Mouse (Mus musculus) testis, postnatal 14 days (tissue): ENCODE data around the gene Olfr1338.
"Not testable (repeated sequence)": the region's sequence is repeated elsewhere in the genome, so short reads cannot be mapped to it uniquely, and the experiment has no call there.

Experiments used
- DNase-seq: peaks from one replicate; pipeline ENCODE4 v3.0.0; 2021; ENCODE audit warnings: low spot score

Gene Olfr1338

DNA sequence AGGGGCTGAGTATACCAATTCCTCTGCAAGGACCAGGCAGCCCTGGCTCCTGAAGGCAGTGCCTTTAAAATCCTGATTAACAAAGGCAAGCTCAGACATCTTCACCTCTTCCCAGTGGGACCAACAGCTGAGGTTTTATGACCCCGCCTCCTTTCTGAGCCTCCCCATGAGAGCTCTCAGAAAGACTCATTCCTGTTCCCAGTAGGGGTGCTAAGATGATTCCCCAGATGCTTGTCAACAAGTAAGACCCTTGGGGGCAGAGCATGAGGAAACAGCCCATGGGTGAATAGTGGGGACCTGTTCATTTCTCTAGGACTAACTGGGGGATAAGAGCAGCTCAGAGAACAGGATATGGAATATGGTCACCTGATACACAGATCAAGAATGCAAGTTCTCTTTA is at the start of gene Olfr1338:
TSS of gene Olfr1338 (minus strand) at position 101 of the 400 bp plus-strand sequence.
- no peak for DNase-seq

DNA sequence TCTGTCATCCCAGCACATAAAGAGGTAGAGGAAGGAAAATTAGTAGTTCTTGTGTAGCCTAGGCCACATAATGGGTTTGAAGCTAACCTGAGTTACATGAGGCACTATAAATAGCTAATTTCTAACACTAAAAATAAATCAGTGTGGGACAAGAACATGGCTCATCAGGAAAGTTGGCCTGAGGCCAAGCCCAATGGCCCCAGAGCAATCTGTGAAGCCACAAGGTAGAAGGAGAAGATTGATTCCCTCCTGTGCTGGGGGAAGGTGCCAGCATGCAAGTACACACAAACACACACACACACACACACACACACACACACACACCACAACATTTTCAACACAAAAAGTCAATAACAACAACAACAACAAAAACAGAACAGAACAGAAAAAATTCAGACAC is 34.3 kb upstream of the Olfr1338 start:
- DNase-seq, result not testable (repeated sequence)

DNA sequence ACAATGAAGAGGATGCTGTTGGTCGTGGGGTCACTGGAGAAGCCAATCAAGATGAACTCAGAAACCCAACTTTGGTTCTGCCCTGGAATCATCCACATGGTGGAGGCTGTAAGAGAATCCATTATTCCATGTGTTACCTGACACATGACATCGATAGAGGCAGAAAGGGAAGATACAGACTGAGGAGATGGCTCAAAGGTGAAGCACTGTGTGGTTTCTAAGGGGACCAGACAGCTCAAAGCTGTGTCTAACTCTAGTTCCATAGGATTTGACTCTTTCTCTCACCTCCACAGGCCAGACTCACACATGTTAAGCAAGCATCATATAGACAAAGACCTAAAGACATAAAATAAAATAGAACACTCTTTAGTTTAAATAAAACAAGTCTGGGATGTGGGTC is 23.9 kb upstream of the Olfr1338 start, which contains the start of gene Olfr1337:
TSS of gene Olfr1337 (minus strand) at position 101 of the 400 bp plus-strand sequence.
- no peak for DNase-seq

DNA sequence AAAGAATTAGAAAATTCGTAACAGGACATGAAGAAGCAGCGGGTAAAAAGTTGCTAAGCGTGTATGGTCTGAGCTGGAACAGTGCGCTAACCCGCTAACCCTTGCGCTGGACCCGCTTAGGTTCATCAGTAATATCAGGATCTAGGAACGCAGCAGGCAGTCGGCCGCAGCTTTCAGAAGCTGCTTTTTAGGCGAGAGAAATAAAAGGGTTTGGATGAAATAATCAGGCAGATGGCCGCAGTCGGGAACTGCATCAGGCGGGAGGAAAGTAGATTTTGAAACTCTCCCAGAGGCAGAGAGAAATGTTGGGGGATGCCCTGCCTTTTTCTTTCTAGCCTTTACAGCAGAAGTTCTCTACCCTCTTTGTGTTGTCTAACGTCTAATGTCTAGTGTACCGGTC is 16.7 kb downstream of the Olfr1338 start:
- DNase-seq, result no peak

DNA sequence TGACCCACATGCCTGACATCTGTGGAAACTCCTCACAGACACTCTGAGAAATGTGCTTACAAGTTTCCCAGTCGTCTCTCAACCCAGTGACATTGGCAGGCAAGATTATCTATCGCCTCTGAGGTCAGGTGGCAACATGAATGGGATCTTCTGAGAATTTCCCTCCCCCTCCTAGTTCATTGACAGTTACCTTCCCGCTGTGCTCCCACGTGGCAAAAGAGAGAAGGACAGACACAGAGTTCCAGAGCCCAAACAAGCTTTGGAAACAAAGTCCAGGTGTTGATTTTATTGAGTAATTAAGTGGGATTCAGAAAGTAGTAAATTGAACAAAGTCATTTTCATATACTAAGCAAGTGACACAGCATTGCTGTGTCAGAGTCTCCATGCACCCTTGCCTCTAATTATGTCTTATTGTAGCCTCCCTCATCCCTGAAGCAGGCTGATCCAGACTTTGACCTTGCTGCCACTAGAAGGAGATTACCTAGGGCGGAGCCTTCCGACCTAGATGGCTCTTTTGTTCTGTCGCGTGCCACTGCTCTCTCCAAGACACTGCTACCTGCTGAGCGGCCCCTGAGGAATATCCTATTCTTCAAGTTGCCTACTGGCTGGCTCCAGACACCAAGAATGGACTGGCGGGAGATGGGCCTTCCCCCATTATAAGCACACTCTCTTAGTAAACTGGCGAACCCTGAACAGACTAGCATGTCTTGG is 17.4 kb downstream of the Olfr1338 start:
- no peak for DNase-seq

DNA sequence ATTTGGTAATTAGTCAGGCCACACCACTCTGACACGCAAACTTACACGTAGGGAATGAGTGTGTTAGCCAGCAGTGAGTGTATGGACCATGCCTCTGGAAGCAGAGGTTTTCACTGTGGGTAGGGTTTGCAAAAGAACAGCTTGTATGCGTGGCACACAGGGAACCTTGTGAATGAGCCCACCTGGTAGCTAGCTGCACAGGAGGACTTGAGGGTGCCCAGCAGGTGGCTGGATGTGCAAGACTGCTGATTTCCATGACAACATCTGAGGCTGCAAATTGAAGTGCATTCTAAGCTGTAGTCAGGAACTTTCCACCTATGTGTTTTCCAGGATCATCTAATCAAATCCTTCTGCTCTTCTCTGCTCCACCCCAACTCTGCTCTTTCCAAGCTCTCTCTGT is 19.0 kb downstream of the Olfr1338 start:
- no peak for DNase-seq

DNA sequence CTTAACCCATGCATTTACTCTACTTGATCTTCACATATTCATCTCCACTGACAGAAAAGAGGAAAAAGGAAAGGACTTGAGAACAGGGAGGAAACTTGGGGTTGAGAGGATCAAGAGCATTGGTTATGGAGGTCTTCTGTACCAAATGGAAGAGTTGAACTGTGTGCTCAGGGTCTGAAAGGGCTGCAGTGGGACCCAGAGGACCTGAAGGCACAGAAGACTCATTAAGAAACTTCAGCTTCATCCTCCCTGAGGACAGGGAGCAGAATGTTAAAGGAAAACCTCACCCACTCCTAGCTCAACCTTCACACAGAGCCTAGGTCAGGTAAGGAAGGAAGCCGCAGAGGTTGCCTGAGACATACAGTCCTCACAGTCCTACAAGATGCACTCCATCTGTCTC is 26.7 kb downstream of the Olfr1338 start, which contains the start of gene Olfr1339:
TSS of gene Olfr1339 (plus strand) at position 301 of the 400 bp plus-strand sequence.
- DNase-seq, result no peak

DNA sequence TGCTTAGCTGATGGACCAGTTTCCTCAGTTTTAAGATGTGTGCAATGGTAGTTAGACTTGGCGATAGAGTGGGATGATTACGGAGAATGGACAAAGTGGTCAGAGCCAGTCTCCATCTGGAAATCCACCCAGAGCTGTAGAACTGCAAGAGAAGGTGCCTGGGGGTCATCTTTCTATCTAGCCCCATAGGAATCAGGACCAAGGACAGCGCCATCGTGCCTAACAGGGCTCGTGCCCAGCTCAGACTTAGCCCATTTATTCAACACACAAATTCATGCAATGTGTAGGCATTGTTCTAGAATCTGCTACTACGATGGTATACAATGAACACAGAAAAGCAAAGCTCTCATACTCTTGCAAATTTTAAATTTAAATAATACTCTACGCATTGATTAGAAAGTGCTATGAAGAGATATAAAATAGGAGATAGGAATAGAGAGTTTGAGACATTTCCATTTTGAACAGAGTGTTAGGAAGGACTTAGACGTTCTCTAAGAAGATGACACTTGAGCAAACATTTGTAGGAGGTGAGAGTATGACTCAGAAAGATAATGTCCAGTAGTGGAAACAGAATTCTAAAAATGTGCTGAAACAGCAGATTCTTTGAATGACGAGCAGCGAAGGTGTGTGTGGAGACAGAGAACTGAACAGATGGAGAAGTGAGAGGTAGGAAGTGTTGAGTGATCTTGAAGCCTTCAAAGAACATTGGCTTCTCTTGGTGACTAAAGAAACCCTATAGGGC is 36.6 kb downstream of the Olfr1338 start:
- no peak for DNase-seq

DNA sequence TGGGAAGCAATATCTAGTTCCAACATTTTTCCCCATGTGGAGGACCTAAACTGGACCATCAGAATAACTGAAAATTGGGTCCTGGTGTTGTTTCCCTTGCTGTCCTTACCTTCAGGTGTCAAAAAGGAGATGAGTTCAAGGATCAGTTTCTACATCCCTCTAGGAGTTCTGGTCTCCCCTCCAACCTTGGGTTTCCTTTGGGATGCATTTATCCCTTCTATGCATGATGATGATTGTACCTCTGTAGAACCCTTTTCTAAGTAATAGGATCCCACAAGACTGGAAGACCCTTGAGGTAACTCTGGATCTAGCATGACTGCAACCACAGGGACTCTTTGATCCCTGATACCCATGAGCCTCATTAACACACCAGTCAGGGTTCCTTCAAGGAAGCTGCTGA is 38.7 kb downstream of the Olfr1338 start, which contains the start of gene Olfr1340:
TSS of gene Olfr1340 (plus strand) at position 301 of the 400 bp plus-strand sequence.
- DNase-seq, result no peak

DNA sequence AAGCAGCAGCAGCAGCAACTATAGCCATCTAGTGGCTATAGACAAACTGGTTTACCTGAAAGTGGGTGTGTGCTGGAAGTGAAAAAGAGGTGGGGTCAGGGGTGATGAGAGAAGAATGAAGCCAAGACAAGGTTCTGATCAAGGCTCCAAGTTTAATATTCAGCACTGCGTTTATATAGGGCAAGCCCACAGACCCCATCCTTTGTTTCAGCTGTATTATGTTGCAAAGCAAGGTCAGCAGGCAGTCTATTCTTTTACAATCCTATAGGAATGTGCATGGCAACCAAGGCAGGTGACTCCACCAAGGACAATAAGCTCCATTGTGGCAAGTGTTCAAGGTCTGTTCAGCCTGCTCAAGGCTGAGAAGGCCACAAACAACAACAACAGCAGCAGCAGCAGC is 46.9 kb downstream of the Olfr1338 start:
- DNase-seq, result no peak

DNA sequence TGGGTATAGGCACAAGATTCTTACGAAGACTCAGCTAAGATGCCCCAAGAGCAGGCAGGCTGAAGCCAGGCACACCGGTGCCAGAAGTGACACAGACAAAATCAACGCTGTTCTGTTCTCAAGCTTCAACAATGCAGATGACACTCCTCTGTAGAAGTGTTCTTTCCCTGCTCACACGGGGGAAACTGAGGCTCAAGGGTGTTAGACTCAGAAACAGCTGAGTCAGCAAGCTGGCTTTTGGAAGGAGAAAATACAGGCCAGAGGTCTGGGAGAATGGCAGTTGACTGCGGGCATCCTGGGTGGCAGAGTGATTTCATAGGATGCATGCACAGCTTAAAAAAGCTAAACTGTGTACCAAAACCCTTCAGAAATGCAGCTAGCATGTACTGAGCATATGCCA is 50.5 kb downstream of the Olfr1338 start:
- no peak for DNase-seq

DNA sequence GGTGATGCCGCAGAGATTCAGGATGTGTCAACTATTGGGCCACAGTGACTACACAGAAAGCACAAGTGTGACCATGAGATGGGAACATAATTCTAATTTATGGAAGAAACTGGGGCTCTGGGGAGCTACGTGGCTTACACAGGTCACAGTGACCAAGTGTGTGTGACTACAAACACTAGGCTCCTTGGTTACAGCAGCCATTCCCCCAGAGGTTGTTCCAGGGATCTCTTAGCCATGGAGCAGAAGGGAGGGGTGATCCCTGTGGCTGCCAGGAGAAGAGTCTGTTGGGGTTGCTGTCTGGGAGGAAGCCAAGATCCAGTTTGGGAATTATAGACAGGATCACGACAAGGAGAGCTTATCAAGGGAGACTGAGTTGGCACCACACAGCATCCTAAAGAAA is 55.3 kb downstream of the Olfr1338 start, which contains the start of gene Olfr1341:
TSS of gene Olfr1341 (plus strand) at position 301 of the 400 bp plus-strand sequence.
- no peak for DNase-seq
